Mouse (Mus musculus) cerebellum, adult 11 months (tissue): Measurements from ENCODE around the gene Muc3.

Experiments used
- DNase-seq: peaks from one replicate; pipeline ENCODE4 v3.0.0; 2022

The Muc3 gene

DNA sequence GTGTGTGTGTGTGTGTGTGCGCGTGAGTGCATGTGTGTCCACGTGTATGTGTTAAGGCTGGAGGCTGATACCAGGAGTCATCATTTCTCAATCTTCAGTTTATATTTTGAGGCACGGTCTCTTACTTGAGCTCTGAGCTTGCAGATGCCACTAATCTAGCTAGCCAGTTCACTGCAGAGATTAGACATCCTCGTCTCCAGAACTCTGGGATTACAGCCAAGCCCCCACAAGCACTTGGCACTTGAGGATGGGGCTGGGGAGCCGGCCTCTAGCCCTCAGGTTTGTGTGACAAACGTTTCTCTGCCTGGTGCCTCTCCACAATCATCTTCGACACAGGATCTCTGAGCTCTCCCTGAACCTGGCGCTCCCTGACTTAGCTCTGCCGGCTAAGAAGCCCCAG, 58.3 kb downstream of the Muc3 start:
- DNase-seq = no peak

DNA sequence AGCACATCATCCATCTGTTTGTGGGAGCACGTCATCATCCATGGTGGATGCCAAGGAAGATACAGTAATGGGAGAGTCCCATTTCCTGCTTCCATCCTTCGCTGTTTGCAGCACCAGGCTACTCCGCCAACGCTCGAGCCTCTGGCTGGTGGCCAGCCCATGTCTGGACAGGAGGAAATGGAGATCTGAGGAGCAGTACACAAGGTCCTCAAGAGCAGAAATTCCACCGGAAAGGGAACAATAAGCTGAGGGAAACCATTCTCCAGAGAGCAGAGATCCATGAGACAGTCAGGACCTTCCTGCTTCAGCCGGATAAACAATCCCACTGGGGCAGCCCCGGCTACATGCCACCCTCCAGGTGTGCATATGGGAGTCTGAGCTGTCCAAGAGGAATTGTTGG, 61.7 kb downstream of the Muc3 start:
- DNase-seq = no peak

DNA sequence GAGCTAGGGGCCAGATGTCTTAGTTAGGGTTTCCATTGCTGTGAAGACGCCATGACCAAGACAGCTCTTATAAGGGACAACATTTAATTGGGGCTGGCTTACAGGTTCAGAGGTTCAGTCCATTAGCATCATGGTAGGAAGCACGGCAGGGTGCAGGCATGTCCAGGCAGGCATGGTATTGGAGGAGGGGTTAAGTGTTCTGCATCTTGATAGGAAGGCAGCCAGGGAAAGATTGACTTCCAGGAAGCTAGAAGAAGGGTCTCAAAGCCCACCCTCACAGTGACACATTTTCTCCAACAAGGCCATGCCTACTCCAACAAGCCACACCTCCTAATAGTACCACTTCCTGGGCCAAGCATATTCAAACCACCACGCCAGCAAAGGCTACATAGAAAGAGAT, 63.4 kb downstream of the Muc3 start:
- DNase-seq = no peak

DNA sequence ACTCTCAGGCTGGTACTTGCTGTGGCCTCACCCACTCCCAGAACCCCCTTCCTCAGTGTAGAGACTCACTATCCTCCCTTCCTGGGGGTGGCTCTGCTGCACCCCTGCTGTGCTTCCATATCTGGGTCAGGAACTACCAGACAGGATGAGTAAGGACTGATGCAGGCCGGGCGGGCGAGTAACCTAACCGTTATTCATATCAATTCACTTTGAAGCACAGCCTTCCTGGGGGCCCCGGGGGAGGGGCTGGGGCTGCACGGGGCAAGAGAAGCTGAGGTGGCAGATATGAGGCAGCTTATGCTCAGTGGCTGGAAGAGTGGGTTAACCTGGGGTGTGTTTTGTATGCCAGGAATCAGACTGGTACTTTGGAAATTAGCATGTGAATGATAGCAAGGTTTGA, 64.1 kb downstream of the Muc3 start:
- no peak for DNase-seq
